Mouse (Mus musculus) embryonic facial prominence, embryonic 11.5 days (tissue): ENCODE results near the gene Them7. TPM values are rescaled to one million over a fixed set of nuclear protein-coding genes. Genes with fewer than 3 reads are reported as not detected.

Experiments used
- ATAC-seq: fragments of 200-750 bp; cut with Nextera tagmentation; replicated peaks from 2 replicates; pipeline ENCODE4 v1.8.0; 2017; ENCODE audit warnings: low read depth; ENCODE audit not compliant: insufficient number of reproducible peaks, low FRiP score, low TSS enrichment
- DNase-seq: peaks from one replicate; pipeline ENCODE4 v3.0.0-alpha.2; 2015; ENCODE audit warnings: low spot score
- H3K27ac ChIP-seq: fragments of 300-500 bp; sonication (generic); replicated peaks from 2 replicates; pipeline ENCODE4 v1.5.1; 2014; ENCODE audit warnings: mild to moderate bottlenecking, low read depth, low read length, control low read depth
- H3K27me3 ChIP-seq: fragments of 300-500 bp; sonication (generic); 2 replicates; pipeline ENCODE4 v1.6.1; 2014; ENCODE audit warnings: mild to moderate bottlenecking, low read length, moderate library complexity, mixed read lengths; ENCODE audit not compliant: control insufficient read depth, insufficient read depth
- H3K36me3 ChIP-seq: fragments of 300-500 bp; sonication (generic); replicated peaks from 2 replicates; pipeline ENCODE4 v1.6.1; 2014; ENCODE audit warnings: low read depth, mild to moderate bottlenecking, low read length, moderate library complexity, mixed read lengths; ENCODE audit not compliant: control insufficient read depth, insufficient read depth
- H3K4me1 ChIP-seq: fragments of 300-500 bp; sonication (generic); 2 replicates; pipeline ENCODE4 v1.6.1; 2014; ENCODE audit warnings: low read length, mixed read lengths; ENCODE audit not compliant: control insufficient read depth, insufficient read depth
- H3K4me2 ChIP-seq: fragments of 300-500 bp; sonication (generic); 2 replicates; pipeline ENCODE4 v1.6.1; 2014; ENCODE audit warnings: low read depth, mild to moderate bottlenecking, control low read depth, low read length, moderate library complexity
- H3K4me3 ChIP-seq: fragments of 300-500 bp; sonication (generic); 2 replicates; pipeline ENCODE4 v1.5.1; 2014; ENCODE audit warnings: low read depth, low read length, control low read depth
- H3K9ac ChIP-seq: fragments of 300-500 bp; sonication (generic); replicated peaks from 2 replicates; pipeline ENCODE4 v1.6.1; 2014; ENCODE audit warnings: mild to moderate bottlenecking, control low read depth, low read length
- H3K9me3 ChIP-seq: fragments of 300-500 bp; sonication (generic); replicated peaks from 2 replicates; pipeline ENCODE4 v1.6.1; 2016; ENCODE audit warnings: mild to moderate bottlenecking, low read length, inconsistent platforms, mixed read lengths; ENCODE audit not compliant: control insufficient read depth
- WGBS: fragments of 180-500 bp; shearing (Covaris S2); extraction: QIAGEN DNeasy Blood & Tissue Kit; methylation state at CpG from one replicate; pipeline ENCODE4 v1.1.7; 2014; 5-methylcytosine and 5-hydroxymethylcytosine counted together
- polyA plus RNA-seq: library from polyadenylated mRNA; unstranded; fragments of >200 nt; fragmentation: Nextera tagmentation; extraction: Ambion mirVana; gene quantifications from 2 replicates; pipeline ENCODE4 v1.2.1, GENCODE M21; 2014

Them7 gene
- polyA plus RNA-seq, 1 experiment from 2014 or later, result 0.49 TPM

- Histone ChIP-seq H3K27me3 (no peaks in the 10 kb centered on the region), H3K27ac (no peak overlapping the region), H3K9me3 (no peaks in the 10 kb centered on the region), H3K36me3 (no peaks in the 10 kb centered on the region), H3K4me3 (no peak overlapping the region), H3K4me1 (peaks cover 2% of the 10 kb centered on the region; the same call in 1 of the 2 replicates), H3K9ac (no peak overlapping the region), H3K4me2 (no peak overlapping the region)
- WGBS, result 93% methylated on average over 2 of the region's 2 CpGs
- ATAC-seq (no peak), DNase-seq (no peak)
These were observed 190.2 kb downstream of the Them7 start for GRCm38 (mm10) chr2:105414309-105414708.

- no peak overlapping the region for H3K9ac ChIP-seq
- H3K4me2 ChIP-seq, result no peak overlapping the region
- H3K36me3 ChIP-seq, result no peaks in the 10 kb centered on the region
- DNase-seq (no peak), ATAC-seq (no peak)
- no peak overlapping the region for H3K4me3 ChIP-seq
- 67% methylated on average over 7 of the region's 7 CpGs for WGBS
- no peaks in the 10 kb centered on the region for H3K27me3 ChIP-seq
- no peak overlapping the region for H3K27ac ChIP-seq
- no peaks in the 10 kb centered on the region for H3K9me3 ChIP-seq
- peaks cover 2% of the 10 kb centered on the region; the same call in 1 of the 2 replicates for H3K4me1 ChIP-seq
These were observed 192.0 kb downstream of the Them7 start for GRCm38 (mm10) chr2:105416046-105416659.

GRCm38 (mm10) chr2:105416660-105417348 lies 192.7 kb downstream of the Them7 start:
- no peak overlapping the region for H3K4me2 ChIP-seq
- no peaks in the 10 kb centered on the region for H3K9me3 ChIP-seq
- peaks cover 2% of the 10 kb centered on the region; the same call in 1 of the 2 replicates for H3K4me1 ChIP-seq
- no peak overlapping the region for H3K4me3 ChIP-seq
- ATAC-seq, result 0 out of 2 replicates have a peak, but pooled peaks have one; percentile 22
- no peak for DNase-seq
- H3K36me3 ChIP-seq, result no peaks in the 10 kb centered on the region
- WGBS, result 60% methylated on average over 8 of the region's 8 CpGs
- no peak overlapping the region for H3K27ac ChIP-seq
- no peak overlapping the region for H3K9ac ChIP-seq
- no peaks in the 10 kb centered on the region for H3K27me3 ChIP-seq

GRCm38 (mm10) chr2:105417663-105418062 lies 193.5 kb downstream of the Them7 start:
- DNase-seq (no peak), ATAC-seq (no peak)
- no peak overlapping the region for H3K4me2 ChIP-seq
- H3K27ac ChIP-seq, result no peak overlapping the region
- 85% methylated on average over 5 of the region's 5 CpGs for whole genome bisulfite sequencing
- H3K9ac ChIP-seq, result no peak overlapping the region
- no peaks in the 10 kb centered on the region for H3K9me3 ChIP-seq
- H3K36me3 ChIP-seq, result no peaks in the 10 kb centered on the region
- peaks cover 2% of the 10 kb centered on the region; the same call in 1 of the 2 replicates for H3K4me1 ChIP-seq
- no peak overlapping the region for H3K4me3 ChIP-seq
- no peaks in the 10 kb centered on the region for H3K27me3 ChIP-seq

GRCm38 (mm10) chr2:105418629-105419227 lies 194.6 kb downstream of the Them7 start:
- ATAC-seq (no peak), DNase-seq (no peak)
- H3K4me3 ChIP-seq, result no peak overlapping the region
- WGBS, result 85% methylated on average over 12 of the region's 12 CpGs
- H3K36me3 ChIP-seq, result no peaks in the 10 kb centered on the region
- peaks cover 2% of the 10 kb centered on the region; the same call in 1 of the 2 replicates for H3K4me1 ChIP-seq
- no peak overlapping the region for H3K4me2 ChIP-seq
- no peaks in the 10 kb centered on the region for H3K27me3 ChIP-seq
- no peak overlapping the region for H3K27ac ChIP-seq
- H3K9ac ChIP-seq, result no peak overlapping the region
- H3K9me3 ChIP-seq, result no peaks in the 10 kb centered on the region

- Histone ChIP-seq H3K36me3 (no peaks in the 10 kb centered on the region), H3K9ac (no peak overlapping the region), H3K27me3 (no peaks in the 10 kb centered on the region), H3K9me3 (no peaks in the 10 kb centered on the region), H3K4me3 (no peak overlapping the region), H3K4me1 (no peaks in the 10 kb centered on the region), H3K27ac (no peak overlapping the region), H3K4me2 (no peak overlapping the region)
- DNase-seq, result no peak
- 70% methylated on average over 8 of the region's 8 CpGs for WGBS
- ATAC-seq, result no peak; the same call in 1 of the 2 replicates
These were observed 203.3 kb downstream of the Them7 start for GRCm38 (mm10) chr2:105427447-105427846.

- H3K27ac ChIP-seq, result no peak overlapping the region
- no peaks in the 10 kb centered on the region for H3K9me3 ChIP-seq
- H3K36me3 ChIP-seq, result no peaks in the 10 kb centered on the region
- no peaks in the 10 kb centered on the region for H3K27me3 ChIP-seq
- peak; percentile 85 for DNase-seq
- no peak for ATAC-seq
- no peaks in the 10 kb centered on the region for H3K4me1 ChIP-seq
- H3K9ac ChIP-seq, result no peak overlapping the region
- no peak overlapping the region for H3K4me2 ChIP-seq
- H3K4me3 ChIP-seq, result no peak overlapping the region
- WGBS, result 4% methylated on average over 12 of the region's 12 CpGs
These were observed 203.9 kb downstream of the Them7 start for GRCm38 (mm10) chr2:105428029-105428428.

- Histone ChIP-seq H3K36me3 (no peaks in the 10 kb centered on the region), H3K4me1 (no peaks in the 10 kb centered on the region), H3K4me2 (no peak overlapping the region), H3K27ac (no peak overlapping the region), H3K4me3 (no peak overlapping the region), H3K27me3 (no peaks in the 10 kb centered on the region), H3K9me3 (no peaks in the 10 kb centered on the region), H3K9ac (no peak overlapping the region)
- DNase-seq (peak; percentile 49), ATAC-seq (no peak; the same call in 1 of the 2 replicates)
- WGBS, result 11% methylated on average over 6 of the region's 6 CpGs
These were observed 204.3 kb downstream of the Them7 start for GRCm38 (mm10) chr2:105428467-105428866.
